Mouse (Mus musculus) lung, postnatal 0 days (tissue): ENCODE measurements at regions not wholly inside any gene's neighbourhood (a gene's known extent, or its start where the extent isn't known, plus 50 kb on each side); places are given as distances from the start of the nearest gene placed in this dataset.

ENCODE experiments used
- ATAC-seq: fragments of 200-750 bp; cut with Nextera tagmentation; 2 replicates; pipeline ENCODE4 v1.8.0; 2017; ENCODE audit warnings: moderate library complexity
- DNase-seq: peaks from one replicate; pipeline ENCODE4 v3.0.0-alpha.2; 2016; ENCODE audit warnings: low spot score
- H3K27ac ChIP-seq: fragments of 300-500 bp; sonication (generic); 2 replicates; pipeline ENCODE4 v1.5.1; 2014; ENCODE audit warnings: antibody characterized with exemption, mild to moderate bottlenecking, low read length, mixed read lengths
- H3K27me3 ChIP-seq: fragments of 300-500 bp; sonication (generic); replicated peaks from 2 replicates; pipeline ENCODE4 v1.6.1; 2014; ENCODE audit warnings: low read length, mixed read lengths; ENCODE audit not compliant: insufficient read depth
- H3K36me3 ChIP-seq: fragments of 300-500 bp; sonication (generic); 2 replicates; pipeline ENCODE4 v1.6.1; 2014; ENCODE audit warnings: low read length, mixed read lengths; ENCODE audit not compliant: insufficient read depth
- H3K4me1 ChIP-seq: fragments of 300-500 bp; sonication (generic); 2 replicates; pipeline ENCODE4 v1.6.1; 2014; ENCODE audit warnings: antibody characterized with exemption, low read depth, low read length, mixed read lengths; ENCODE audit not compliant: insufficient read depth
- H3K4me2 ChIP-seq: fragments of 300-500 bp; sonication (generic); replicated peaks from 2 replicates; pipeline ENCODE4 v1.6.1; 2014; ENCODE audit warnings: low read depth, mild to moderate bottlenecking, low read length, moderate library complexity, mixed read lengths
- H3K4me3 ChIP-seq: fragments of 300-500 bp; sonication (generic); 2 replicates; pipeline ENCODE4 v1.5.1; 2014; ENCODE audit warnings: low read depth, low read length
- H3K9ac ChIP-seq: fragments of 300-500 bp; sonication (generic); replicated peaks from 2 replicates; pipeline ENCODE4 v1.6.1; 2014; ENCODE audit warnings: low read depth, mild to moderate bottlenecking
- H3K9me3 ChIP-seq: fragments of 300-500 bp; sonication (generic); 2 replicates; pipeline ENCODE4 v1.6.1; 2016; ENCODE audit warnings: low read length, mixed read lengths
- CTCF ChIP-seq: IDR thresholded peaks from 2 replicates; pipeline ENCODE4 v1.5.1; 2016; ENCODE audit warnings: antibody characterized with exemption, mild to moderate bottlenecking
- EP300 ChIP-seq: IDR thresholded peaks from 2 replicates; pipeline ENCODE4 v1.6.1; 2016; ENCODE audit warnings: antibody characterized with exemption, mild to moderate bottlenecking, control low read depth
- WGBS: fragments of 180-500 bp; shearing (Covaris S2); extraction: QIAGEN DNeasy Blood & Tissue Kit; methylation state at CpG from one replicate; pipeline ENCODE4 v1.1.7; 2014; 5-methylcytosine and 5-hydroxymethylcytosine counted together

- no peaks in the 10 kb centered on the region for H3K4me1 ChIP-seq
- ATAC-seq (no peak), DNase-seq (no peak)
- TF ChIP-seq CTCF: no peak
- TF ChIP-seq EP300: no peak
- WGBS: 63% methylated on average over 5 of the region's 5 CpGs
- H3K4me3 ChIP-seq: no peak overlapping the region
- no peaks in the 10 kb centered on the region for H3K27me3 ChIP-seq
- no peak overlapping the region for H3K9ac ChIP-seq
- H3K27ac ChIP-seq: no peak overlapping the region
- H3K4me2 ChIP-seq: no peak overlapping the region
- H3K36me3 ChIP-seq: no peaks in the 10 kb centered on the region
- H3K9me3 ChIP-seq: no peaks in the 10 kb centered on the region
These were observed 149.0 kb downstream of the Kcnj2 start for GRCm38 (mm10) chr11:111215006-111215405.

GRCm38 (mm10) chr11:111223834-111224233 is 157.9 kb downstream of the Kcnj2 start:
- ATAC-seq: no peak
- Histone ChIP-seq H3K36me3 (no peaks in the 10 kb centered on the region), H3K27ac (no peak overlapping the region), H3K27me3 (no peaks in the 10 kb centered on the region), H3K4me1 (no peaks in the 10 kb centered on the region), H3K4me2 (no peak overlapping the region), H3K9ac (no peak overlapping the region), H3K9me3 (no peaks in the 10 kb centered on the region), H3K4me3 (no peak overlapping the region)
- TF ChIP-seq EP300: no peak
- TF ChIP-seq CTCF: no peak
- no peak for DNase-seq
- 78% methylated on average over 4 of the region's 4 CpGs for WGBS

DNA sequence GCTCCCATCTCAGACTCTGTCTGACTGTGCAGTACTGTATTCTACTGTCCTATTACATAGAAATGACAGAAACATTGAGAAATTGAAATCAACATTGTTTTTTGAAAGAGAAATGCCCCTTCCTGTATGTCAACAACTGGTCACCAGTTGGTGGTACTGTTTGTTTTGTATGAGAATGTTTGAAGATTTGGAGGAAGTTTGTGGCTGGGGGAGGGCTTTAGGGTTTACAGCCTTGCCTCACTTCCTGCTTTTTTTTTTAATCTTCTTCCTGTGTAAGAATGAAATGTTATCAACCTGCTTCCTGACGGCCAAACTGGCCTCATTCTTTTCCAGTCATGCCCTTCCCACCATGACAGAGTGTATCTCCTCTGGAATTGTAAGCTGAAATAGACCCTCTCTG is 161.3 kb downstream of the Kcnj2 start:
- H3K4me2 ChIP-seq: no peak overlapping the region
- H3K27me3 ChIP-seq: no peaks in the 10 kb centered on the region
- TF ChIP-seq EP300 (no peak), CTCF (no peak)
- no peak overlapping the region for H3K9ac ChIP-seq
- no peaks in the 10 kb centered on the region for H3K4me1 ChIP-seq
- 48% methylated on average over 1 of the region's 1 CpGs for WGBS
- no peak overlapping the region for H3K27ac ChIP-seq
- H3K4me3 ChIP-seq: no peak overlapping the region
- DNase-seq (peak; percentile 22), ATAC-seq (no peak)
- H3K36me3 ChIP-seq: no peaks in the 10 kb centered on the region
- H3K9me3 ChIP-seq: no peaks in the 10 kb centered on the region

GRCm38 (mm10) chr11:111236741-111237140 is 170.8 kb downstream of the Kcnj2 start:
- no peak for TF ChIP-seq EP300
- no peak for TF ChIP-seq CTCF
- no peak overlapping the region for H3K4me2 ChIP-seq
- WGBS: 95% methylated on average over 1 of the region's 1 CpGs

DNA sequence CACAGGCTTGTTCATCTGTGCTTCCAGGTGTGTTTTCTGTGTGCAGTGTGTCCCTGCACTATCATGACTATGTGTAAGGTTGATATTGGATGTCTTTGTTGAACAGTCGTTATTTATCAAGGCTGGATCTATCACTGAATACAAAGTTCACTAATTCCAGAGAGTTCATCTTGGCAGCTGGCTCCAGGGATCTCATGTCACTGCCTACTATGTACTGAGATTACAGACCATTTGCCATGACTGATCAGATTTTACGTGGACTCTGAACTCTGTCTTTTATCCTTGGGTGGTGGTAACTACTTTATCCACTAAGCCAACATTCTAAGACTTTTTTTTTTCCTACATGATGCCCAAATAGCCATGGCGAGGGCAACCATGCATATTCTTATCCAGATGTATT is 173.8 kb downstream of the Kcnj2 start:
- TF ChIP-seq EP300 (no peak), CTCF (no peak)
- 68% methylated on average over 3 of the region's 3 CpGs for WGBS
- no peak for DNase-seq
- H3K9ac ChIP-seq: no peak overlapping the region
- no peak overlapping the region for H3K4me2 ChIP-seq
- no peaks in the 10 kb centered on the region for H3K4me1 ChIP-seq
- H3K4me3 ChIP-seq: no peak overlapping the region
- no peaks in the 10 kb centered on the region for H3K27me3 ChIP-seq
- H3K9me3 ChIP-seq: no peaks in the 10 kb centered on the region
- no peak overlapping the region for H3K27ac ChIP-seq
- no peaks in the 10 kb centered on the region for H3K36me3 ChIP-seq
- ATAC-seq: no peak

More at GRCm38 (mm10) chr11:111236741-111237140, 170.8 kb downstream of the Kcnj2 start:
- Histone ChIP-seq H3K36me3 (no peaks in the 10 kb centered on the region), H3K9me3 (no peaks in the 10 kb centered on the region), H3K27ac (no peak overlapping the region), H3K9ac (no peak overlapping the region), H3K4me3 (no peak overlapping the region), H3K27me3 (no peaks in the 10 kb centered on the region), H3K4me1 (no peaks in the 10 kb centered on the region)
- no peak for DNase-seq
- ATAC-seq: no peak

- H3K27me3 ChIP-seq: no peaks in the 10 kb centered on the region
- H3K27ac ChIP-seq: no peak overlapping the region
- no peak overlapping the region for H3K4me2 ChIP-seq
- ATAC-seq (no peak), DNase-seq (no peak)
- TF ChIP-seq CTCF (no peak), EP300 (no peak)
- no peak overlapping the region for H3K9ac ChIP-seq
- WGBS: 74% methylated on average over 4 of the region's 4 CpGs
- no peak overlapping the region for H3K4me3 ChIP-seq
- H3K36me3 ChIP-seq: no peaks in the 10 kb centered on the region
- no peaks in the 10 kb centered on the region for H3K9me3 ChIP-seq
- no peaks in the 10 kb centered on the region for H3K4me1 ChIP-seq
These were observed 186.3 kb downstream of the Kcnj2 start for GRCm38 (mm10) chr11:111252226-111252625.

DNA sequence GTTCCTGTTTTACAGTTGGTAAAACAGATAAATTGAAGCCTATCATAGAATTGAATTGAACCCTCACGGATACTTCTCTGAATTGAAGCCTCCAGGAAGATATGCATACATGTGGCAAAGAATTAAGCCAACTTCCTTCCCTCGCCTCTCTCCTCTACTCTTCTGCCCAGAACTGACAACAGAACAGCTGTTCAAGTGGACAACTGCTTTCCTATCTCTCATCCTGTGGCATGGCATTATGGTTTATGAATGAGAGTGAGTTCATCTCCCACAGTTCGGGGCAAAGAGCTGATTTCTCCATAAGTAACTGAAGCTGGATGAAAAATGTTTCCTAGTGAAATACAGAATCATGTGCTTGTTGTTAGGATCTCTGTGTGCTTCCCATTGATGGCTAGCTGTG is 190.6 kb downstream of the Kcnj2 start:
- TF ChIP-seq EP300: no peak
- no peak for TF ChIP-seq CTCF
- ATAC-seq: no peak

More for the DNA sequence above, 190.6 kb downstream of the Kcnj2 start:
- DNase-seq: no peak
- H3K36me3 ChIP-seq: no peaks in the 10 kb centered on the region
- WGBS: 65% methylated on average over 3 of the region's 3 CpGs
- H3K4me3 ChIP-seq: no peak overlapping the region
- H3K4me1 ChIP-seq: no peaks in the 10 kb centered on the region
- no peak overlapping the region for H3K4me2 ChIP-seq
- H3K9ac ChIP-seq: no peak overlapping the region
- no peaks in the 10 kb centered on the region for H3K27me3 ChIP-seq
- no peaks in the 10 kb centered on the region for H3K9me3 ChIP-seq
- H3K27ac ChIP-seq: no peak overlapping the region
